Mouse (Mus musculus) neutrophil, adult 5-6 weeks (primary cell): ENCODE measurements around the gene Bod1l. TPM values are rescaled to one million over a fixed set of nuclear protein-coding genes. Genes with fewer than 3 reads are reported as not detected.

Experiments used
- ATAC-seq: fragments of 151-379, 151-347 bp; 2 replicates; pipeline ENCODE4 v1.8.0; 2017; ENCODE audit warnings: mild to moderate bottlenecking, moderate TSS enrichment; ENCODE audit not compliant: insufficient number of reproducible peaks, poor library complexity, low FRiP score, severe bottlenecking; ENCODE audit errors: extremely low read depth
- total RNA-seq: library from RNA; stranded (forward); fragments of 200-1000 nt; gene quantifications from 2 replicates; pipeline ENCODE4 v1.2.3, GENCODE M21; 2017

Gene Bod1l
- total RNA-seq, 1 experiment from 2014 or later: 65.5 TPM

GRCm38 (mm10) chr5:41806176-41806575, 37.9 kb downstream of the Bod1l start:
- no peak for ATAC-seq

- ATAC-seq: no peak
Measured at GRCm38 (mm10) chr5:41805085-41805484, 39.0 kb downstream of the Bod1l start.

GRCm38 (mm10) chr5:41804643-41805042, 39.5 kb downstream of the Bod1l start:
- ATAC-seq: no peak

- ATAC-seq: no peak
Measured at GRCm38 (mm10) chr5:41801622-41802021, 42.5 kb downstream of the Bod1l start.

GRCm38 (mm10) chr5:41794434-41794833, 49.7 kb downstream of the Bod1l start:
- no peak for ATAC-seq

GRCm38 (mm10) chr5:41790517-41790916, 53.6 kb downstream of the Bod1l start:
- no peak for ATAC-seq

GRCm38 (mm10) chr5:41788877-41789276, 55.2 kb downstream of the Bod1l start:
- no peak for ATAC-seq

- ATAC-seq: no peak
Measured at GRCm38 (mm10) chr5:41781890-41782289, 62.2 kb downstream of the Bod1l start.

- ATAC-seq: no peak
Measured at GRCm38 (mm10) chr5:41780026-41780425, 64.1 kb downstream of the Bod1l start.

- ATAC-seq: no peak
Measured at GRCm38 (mm10) chr5:41775728-41776127, 68.4 kb downstream of the Bod1l start.

- no peak for ATAC-seq
Measured at GRCm38 (mm10) chr5:41775273-41775672, 68.8 kb downstream of the Bod1l start.

GRCm38 (mm10) chr5:41768382-41769040, 75.6 kb downstream of the Bod1l start:
- ATAC-seq: peak; percentile 88

- ATAC-seq: peak; percentile 8; the same call in 1 of the 2 replicates
Measured at GRCm38 (mm10) chr5:41767296-41768200, 76.6 kb downstream of the Bod1l start.

GRCm38 (mm10) chr5:41766406-41767010, 77.6 kb downstream of the Bod1l start:
- no peak for ATAC-seq

- ATAC-seq: no peak
Measured at GRCm38 (mm10) chr5:41765626-41766405, 78.3 kb downstream of the Bod1l start.

GRCm38 (mm10) chr5:41763731-41764721, 80.1 kb downstream of the Bod1l start, which contains the start of gene Nkx3-2:
TSS of gene Nkx3-2 (minus strand) at chr5:41764501.
- ATAC-seq: no peak

- no peak for ATAC-seq
Measured at GRCm38 (mm10) chr5:41762947-41763730, 81.0 kb downstream of the Bod1l start.
